Mouse (Mus musculus) embryo, embryonic 10 days (tissue): Measurements from ENCODE around the gene Sntb2.
"Not testable (repeated sequence)": the region's sequence is repeated elsewhere in the genome, so short reads cannot be mapped to it uniquely, and the experiment has no call there.

Source experiments
- DNase-seq: peaks from one replicate; pipeline ENCODE4 v3.0.0-alpha.2; 2015; ENCODE audit warnings: low spot score

Gene Sntb2

DNA sequence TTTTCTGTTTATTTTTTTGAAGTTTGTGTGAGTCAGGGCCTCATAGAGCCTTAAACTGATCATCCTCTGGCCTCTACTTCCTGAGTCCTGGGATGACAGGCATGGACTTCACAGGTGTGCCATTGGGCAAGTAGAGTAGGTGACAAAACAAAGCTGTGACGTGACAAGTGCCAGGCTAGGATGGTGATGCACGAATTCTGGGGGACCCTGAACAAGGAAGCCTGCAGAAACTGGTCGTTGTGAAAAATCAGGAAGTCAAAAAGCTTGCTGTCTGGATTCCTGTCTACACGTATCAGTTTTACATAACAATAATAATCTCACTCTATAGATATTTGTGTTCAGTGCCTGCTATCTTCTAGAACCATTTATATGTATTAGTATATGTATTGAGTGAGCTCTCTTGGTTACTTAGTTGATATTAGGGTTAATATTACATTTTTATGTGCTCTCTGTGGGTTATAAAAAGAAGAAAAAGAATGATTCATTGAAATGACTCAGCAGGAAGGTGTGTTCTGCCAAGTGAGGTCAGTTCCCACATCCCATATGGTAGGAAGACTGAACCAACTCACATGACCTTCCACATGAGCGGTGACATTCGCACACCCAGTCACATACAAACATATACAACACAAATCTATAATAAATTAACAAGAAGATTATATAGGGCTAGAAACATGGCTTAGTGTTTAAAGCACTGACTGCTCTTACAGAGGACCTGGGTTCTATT is 37.2 kb downstream of the Sntb2 start:
- DNase-seq, result no peak

DNA sequence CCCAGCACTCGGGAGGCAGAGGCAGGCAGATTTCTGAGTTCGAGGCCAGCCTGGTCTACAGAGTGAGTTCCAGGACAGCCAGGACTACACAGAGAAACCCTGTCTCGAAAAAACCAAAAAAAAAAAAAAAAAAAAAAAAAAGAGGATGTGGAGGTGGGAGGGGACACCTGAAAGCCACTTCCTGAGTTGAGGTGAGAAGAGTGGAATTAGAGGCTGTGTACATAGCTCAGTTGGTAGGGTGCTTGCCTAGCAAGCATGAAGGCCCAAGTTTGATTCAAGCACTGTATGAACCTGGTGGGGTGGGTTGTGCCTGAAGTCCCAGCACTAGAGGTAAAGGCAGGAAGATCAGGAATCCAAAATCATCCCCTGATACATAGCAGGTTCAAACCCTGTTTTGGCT is 38.0 kb downstream of the Sntb2 start:
- not testable (repeated sequence) for DNase-seq

DNA sequence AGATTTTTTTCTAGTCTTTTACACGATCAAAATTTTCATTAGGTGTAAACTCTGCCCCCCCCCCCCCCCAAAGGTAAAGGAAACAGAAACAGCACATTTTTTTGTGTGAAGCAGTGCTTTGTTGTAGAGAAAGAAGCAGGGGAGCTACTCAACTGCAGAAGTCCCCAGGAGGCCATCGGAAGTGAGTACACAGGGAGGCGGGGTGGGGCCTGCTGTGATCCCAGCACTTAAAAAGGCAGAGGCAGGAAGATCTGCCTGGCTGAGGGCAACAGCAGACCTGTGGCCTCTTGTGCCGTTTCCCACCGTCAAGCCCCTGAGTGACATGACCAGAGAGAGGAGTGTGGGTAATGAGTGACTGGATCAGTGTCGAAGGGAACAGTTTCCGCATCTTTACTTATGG is 39.2 kb downstream of the Sntb2 start:
- DNase-seq, result no peak

DNA sequence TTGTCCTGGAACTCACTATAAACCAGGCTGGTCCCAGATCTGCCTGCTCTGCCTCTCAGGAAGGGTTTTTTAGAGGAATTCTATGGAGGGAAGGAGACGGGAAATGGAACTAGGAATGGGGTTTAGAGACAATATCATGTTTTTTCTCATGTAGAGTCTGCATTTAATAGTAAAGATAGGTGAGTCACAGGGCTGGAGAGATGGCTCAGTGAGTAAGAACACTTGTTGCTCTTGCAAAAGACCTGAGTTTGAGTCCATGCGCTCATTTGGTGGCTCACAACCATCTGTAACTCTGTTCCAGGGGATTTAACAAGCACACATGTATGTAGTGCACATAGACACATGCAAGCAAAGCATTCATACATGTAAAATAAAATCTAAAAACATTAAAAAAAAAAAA is 40.2 kb downstream of the Sntb2 start:
- DNase-seq, result no peak

DNA sequence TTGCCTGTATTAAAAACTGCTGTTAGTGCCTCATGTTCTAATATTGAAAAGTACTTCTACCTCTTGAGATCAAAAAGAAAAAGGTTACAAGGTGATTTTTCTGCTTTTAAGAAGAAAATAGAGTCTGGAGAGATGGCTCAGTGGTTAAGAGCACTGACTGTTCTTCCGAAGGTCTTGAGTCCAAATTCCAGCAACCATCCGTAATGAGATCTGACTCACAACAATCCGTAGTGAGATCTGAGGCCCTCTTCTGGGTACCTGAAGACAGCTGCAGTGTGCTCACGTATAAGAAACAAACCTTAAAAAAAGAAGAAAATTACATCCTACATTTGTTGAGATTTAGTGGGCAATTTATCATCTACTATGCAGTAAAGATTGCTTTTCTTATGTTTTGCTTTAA is 40.9 kb downstream of the Sntb2 start:
- no peak for DNase-seq

DNA sequence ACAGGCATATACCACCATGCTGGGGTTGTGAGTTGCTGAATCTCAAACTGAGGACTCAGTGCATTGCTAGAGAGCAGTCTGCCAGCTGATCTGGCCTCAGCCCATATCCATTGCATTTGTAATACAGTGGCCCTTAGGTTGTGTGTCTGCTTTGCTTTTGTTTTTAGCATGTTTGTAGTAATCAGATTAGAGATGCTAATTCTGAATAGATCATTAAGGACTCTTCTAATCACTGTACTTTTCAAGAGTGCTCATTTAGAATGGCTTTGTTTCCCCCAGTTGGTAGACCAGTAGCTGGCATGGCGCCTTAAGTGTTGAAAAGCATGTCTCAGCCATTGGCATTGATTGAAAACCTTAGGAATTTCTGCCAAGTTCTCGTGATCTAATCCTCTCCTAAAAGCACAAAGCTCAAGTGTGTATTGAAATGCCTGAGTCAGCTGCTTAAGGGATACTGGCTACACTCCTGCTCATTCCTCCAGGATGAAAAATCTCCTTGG is 43.3 kb downstream of the Sntb2 start:
- no peak for DNase-seq

DNA sequence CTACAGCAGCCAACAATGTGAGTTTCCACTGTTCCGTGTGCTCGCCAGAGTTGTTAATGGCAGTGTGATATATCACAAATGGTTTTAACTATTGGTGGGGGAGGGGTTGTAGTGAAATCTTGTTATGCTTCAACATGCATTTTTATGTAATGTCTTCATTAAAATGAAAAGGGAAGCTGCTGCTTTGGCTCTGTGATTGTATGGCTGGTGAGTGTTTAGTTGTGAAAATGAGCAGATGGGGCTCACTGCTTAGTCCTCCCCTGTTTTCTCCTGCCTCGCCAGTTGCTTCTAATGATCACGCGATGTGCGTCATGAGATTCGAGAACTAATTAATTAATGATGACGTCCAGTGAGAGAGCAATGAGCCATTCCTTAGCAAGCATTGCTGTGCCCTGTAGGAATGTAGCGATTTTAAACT is 49.9 kb downstream of the Sntb2 start:
- no peak for DNase-seq

DNA sequence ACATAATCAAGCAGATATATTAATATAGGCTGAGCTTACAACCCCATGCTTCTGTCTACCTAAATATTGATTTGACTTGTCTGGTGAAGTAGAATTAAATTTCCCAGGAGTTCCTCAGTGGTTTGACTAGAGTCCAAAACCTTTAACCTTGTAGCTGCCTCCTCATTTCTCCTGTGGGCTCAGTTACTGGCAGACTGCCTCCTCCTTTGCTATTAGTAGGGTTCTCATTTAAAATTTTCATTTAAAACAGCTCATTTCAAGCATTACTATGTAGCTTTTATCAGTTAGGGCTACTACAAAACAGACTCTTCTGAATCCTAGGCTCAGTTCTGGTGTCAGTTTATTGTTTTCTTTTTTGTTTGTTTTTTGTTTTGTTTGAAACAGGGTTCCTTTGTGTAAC is 50.4 kb downstream of the Sntb2 start:
- no peak for DNase-seq

DNA sequence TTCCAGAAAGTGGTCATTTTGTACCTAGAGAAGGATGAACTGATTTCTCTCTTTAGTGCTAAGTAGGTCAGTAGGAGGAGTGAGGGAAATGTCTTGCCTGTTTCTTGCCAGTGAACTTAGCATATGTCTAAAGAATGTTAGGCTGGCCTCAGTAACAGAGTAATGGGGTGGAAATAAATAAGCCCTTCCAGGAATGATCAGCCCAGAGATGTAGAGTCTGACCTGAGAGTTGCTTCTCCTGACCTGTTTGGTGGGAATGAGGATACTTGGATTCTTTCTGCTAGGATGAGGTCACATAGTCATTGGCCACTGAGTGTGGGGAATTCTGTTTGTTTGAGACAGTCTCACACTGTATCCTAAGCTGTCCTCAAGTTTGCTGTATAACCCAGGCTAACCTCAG is 52.0 kb downstream of the Sntb2 start:
- no peak for DNase-seq

DNA sequence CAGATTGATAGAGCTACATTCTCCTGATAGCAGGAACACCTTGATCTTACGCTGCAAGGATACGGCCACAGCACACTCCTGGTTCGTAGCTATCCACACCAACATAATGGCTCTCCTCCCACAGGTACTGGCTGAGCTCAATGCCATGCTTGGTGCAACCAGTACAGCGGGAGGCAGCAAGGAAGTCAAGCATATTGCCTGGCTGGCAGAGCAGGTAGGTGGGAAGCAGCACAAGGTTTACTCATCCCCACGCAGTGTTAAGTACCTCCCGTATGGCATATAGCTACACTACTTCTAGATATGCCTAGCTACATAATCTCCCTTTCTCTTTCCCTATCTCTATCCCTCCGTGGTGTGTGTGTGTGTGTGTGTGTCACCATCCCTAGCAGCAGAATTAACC is 55.8 kb downstream of the Sntb2 start:
- no peak for DNase-seq

DNA sequence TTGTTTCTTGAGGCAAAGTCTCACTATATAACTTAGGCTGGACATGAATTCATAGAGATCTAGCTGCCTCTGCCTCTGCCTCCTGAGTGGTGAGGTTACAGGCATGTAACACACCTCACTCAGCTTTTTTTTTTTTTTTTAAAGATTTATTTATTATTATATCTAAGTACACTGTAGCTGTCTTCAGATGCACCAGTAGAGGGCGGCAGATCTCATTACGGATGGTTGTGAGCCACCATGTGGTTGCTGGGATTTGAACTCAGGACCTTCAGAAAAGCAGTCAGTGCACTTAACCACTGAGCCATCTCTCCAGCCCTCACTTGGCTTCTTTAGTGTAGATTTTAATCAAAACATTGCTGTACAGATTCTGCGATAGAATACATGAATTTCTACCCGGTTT is 60.8 kb downstream of the Sntb2 start:
- DNase-seq, result not testable (repeated sequence)

DNA sequence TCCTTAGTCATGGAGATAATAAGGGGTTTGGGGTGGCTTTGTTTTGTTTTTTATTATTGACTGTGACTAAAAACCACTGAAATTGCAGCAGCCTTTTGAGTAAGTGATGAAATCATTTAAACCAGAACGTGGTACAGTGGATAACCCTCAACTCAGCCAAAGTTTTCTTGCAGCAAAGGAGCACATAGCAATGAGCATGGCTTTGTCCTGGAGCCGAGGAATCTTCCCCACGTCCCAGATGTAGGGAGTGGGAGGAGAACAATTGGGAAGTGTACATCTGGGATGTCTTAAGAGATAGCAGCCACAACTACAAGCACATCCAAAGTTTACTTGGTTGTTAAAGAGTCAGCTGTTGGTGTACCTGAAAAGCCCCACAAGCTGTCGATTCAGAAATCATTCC is 61.9 kb downstream of the Sntb2 start:
- no peak for DNase-seq

DNA sequence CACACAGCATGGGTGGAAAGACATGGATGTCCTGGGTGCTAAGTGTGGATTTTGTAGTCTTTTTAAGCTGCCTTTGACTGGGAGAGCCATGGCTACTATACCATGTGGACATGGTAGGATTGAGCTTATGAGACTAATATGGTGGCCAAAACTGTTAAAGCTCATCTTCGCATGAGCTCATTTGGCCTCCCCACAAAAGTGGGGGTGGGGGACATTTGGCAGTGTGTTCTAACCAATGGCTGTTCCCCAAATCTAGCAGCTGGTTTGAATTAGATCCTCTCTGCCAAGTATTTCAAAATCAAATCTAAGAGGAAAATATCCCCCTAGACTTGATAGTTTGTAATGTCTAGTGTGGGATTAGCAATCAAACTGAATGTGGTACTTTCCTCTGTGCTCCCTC is 63.5 kb downstream of the Sntb2 start:
- DNase-seq, result no peak

DNA sequence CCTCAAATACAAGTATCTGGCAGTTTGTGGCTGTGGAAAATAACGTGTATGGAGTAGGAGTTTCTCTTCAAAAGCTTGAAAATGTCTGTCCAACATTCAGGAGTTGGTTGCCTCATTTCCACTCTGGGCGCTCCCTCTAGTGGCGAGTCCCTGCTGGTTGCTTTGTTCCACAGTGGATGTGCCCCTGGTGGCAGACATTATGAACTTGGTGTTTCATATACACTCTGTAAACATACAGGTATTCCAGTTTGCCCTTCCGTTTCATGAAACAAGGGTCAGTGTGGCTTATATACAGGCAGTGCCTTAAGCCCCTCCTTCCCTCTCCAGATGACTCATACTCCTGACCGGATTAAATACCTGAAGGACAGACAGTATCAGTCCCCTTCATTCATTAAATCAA is 67.0 kb downstream of the Sntb2 start:
- peak; percentile 88 for DNase-seq

DNA sequence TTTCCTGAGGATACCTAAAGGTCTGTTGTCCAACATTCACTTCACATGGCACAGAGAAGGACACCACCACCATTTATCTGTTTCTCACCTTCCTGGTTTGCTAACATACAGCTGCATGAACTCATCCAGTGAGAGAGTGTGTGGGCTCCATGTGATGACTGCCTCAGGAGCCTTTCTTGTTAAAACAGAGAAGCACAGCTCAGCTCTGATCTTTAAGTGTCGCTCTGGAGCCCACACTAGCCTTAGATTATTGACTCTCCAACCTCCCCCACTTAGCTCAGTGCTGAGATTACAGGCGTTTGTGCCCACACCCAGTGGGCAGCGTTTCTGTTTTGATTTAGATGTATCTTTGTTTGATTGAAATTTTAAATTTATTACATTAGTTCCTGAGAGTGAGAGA is 72.2 kb downstream of the Sntb2 start:
- DNase-seq, result no peak

DNA sequence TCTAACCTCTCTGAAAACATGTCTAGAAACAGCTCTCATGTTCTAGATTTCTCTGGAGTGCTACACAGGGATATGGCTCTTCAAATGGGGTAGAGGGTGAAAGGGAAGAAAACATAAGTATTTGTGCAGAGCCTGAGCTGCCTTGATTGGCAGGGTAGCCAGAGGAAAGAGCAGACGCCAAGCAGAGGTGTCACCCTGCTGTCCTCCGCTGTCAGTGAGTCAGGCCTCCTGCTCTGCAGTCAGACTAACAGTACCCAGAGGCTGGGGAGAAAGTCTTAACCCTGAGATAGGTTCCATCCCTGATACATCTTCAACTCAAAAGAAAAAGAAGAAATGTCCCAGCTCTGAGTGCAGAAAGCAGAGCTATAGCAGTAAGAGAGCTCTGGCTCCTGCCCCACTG is 77.1 kb downstream of the Sntb2 start:
- DNase-seq, result no peak

DNA sequence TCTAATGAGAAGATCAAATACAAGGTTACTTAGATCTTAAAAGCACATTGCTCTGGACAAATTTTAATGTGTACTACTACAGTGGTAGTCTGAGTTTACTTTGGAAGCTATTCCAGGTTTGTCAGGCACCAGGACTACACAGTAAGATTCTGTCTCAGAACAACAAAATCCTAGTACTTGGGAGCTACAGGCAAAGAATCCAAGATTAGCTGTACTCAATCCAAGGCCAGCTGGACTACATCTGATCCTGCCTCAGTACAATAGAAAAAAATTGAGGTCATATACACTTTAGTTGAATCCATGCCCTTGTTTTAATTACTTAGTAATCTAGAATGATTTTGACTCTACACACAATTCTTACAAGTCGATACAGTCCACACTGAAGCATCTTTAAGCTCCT is 79.4 kb downstream of the Sntb2 start:
- DNase-seq, result no peak

DNA sequence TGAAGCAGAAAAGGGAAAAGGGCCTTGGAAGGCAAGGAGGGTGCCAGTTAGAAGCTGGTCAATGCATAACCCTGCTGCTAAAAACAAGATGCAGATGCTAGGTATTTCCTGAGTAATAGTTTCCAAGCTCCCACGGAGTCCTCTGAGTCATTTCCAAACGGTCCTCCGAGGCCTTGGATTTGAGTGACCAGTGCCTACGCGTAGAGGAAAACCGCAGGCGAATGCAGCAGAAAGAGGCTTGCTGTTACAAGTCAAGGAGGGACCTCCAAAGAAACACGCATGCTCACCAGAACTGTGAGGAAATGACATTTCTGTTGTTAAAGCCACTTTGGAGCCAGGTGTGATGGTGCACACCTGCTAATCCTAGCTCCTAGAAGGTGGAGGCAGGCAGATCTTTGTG is 87.9 kb downstream of the Sntb2 start:
- DNase-seq, result no peak

DNA sequence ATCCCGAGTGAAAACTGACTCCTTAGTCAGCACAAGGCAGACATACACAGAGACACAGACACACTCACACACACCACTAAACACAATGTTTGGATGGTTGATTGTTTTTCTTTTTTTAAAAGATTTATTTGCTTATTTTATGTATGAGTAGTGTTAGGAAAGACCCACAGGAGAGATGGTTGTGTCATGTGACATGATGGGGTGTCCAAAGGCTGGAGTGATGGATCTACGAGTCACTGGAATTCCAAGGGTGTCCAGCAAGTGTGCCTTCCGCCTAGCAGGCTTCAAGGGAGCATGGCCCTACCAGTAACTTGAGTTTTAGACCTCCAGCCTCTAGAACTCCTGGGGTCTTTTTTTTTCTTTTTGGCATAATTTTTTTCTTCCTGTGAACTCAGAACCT is 93.8 kb downstream of the Sntb2 start:
- DNase-seq, result no peak

DNA sequence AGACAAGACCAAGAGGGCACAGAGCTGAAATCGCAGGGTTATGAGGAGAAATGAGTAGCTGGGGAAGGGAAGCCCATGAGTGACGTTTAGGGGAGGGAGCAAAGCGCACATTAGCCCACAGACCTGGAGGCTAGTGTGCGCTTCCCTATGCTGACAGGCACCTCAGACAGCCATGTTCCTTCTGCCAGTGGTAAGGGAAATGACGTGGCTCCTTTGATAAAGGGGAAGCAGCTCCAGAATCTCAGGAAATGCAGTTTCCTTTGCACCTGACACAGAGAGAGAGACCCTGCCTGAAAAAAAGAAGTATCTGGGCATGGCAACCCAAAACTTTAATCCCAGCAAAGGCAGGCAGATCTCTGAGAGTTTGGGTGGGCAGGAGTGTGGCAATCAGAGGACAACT is 94.5 kb downstream of the Sntb2 start:
- no peak for DNase-seq

DNA sequence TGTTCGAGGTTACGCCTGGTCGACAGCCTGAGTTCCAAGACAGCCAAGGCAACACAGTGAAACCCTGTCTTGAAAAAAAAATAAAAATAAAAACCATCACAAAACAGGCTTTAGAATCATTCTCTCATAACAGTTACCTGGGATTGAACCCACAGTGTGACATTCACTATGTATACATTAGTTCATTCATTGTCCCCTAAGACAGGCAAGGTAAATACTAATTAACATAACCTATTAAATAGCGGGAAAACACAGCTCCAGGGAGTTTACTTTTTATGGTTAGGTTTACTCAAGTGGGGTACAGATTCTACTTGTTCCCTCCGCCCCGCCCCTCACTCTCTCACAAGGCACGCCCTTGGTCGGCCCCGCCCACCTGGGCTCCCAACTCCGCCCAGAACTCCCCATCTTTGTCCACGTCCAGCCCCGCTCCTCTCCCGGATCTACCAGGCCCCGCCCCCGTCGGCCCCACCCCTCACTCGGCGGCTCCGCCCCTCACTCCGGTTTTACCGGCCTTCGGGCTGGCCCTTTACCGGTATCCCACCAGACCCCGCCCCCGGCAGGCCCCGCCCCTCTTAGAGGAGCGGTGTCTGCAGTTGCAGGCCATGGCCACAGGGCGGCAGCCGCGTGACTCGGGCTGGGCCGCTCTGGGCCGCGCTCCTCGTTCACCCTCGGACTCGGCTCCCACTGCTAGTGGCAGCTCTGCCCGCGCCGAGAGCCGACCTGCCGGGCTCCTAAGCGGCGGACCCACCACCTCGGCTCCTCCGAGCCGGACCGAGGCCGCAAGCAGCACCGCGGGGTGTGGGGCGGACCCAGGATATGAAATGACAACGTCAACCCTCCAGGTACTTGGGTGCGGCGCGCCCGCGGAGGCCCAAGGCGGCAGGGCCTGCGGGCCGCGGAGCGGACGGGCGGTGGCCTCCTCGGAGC is 95.4 kb downstream of the Sntb2 start, which contains the start of gene Vps4a:
Gene Vps4a (plus strand): TSS at position 573 of the 927 bp plus-strand sequence.
- DNase-seq, result peak; percentile 95

DNA sequence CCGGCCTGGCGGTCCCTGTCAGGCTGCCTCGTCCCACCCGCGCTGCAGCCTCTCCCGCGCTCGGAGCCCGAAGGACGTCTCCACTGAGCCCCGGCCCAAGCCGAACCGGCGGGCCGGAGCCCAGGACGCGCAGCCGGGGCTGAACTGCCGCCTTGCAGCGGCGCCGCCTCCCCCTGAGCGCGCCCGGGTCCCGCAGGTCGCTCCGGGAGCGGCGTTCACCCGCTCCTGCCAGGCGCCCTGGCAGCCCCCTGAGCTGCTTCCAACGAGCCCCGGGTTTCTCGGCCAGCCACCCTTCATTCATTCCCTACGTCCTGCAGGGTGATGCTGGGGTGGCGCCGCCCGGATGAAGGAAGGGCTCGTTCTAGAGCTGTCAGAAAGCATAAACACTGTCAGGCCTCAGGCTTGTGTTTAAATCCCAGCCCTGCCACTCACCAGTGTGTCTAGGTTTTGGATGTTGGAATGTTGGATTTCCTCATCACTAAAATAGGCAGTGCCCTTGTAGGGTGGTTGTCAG is 96.1 kb downstream of the Sntb2 start:
- DNase-seq, result peak; percentile 32

DNA sequence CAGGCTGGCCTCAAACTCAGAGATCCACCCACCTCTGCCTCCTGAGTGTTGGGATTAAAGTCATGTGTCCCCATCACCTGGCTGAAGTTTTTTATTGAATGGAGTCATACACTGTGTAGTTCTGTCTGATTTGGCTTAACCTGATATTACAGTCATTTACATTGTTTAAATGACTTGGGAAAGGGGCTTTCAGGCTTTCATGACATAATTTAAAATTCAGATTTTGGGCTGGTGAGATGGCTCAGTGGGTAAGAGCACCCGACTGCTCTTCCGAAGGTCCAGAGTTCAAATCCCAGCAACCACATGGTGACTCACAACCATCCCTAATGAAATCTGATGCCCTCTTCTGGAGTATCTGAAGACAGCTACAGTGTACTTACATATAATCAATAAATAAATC is 98.1 kb downstream of the Sntb2 start:
- DNase-seq, result not testable (repeated sequence)
